Mouse (Mus musculus): ENCODE results near the gene Plek2.

DNA sequence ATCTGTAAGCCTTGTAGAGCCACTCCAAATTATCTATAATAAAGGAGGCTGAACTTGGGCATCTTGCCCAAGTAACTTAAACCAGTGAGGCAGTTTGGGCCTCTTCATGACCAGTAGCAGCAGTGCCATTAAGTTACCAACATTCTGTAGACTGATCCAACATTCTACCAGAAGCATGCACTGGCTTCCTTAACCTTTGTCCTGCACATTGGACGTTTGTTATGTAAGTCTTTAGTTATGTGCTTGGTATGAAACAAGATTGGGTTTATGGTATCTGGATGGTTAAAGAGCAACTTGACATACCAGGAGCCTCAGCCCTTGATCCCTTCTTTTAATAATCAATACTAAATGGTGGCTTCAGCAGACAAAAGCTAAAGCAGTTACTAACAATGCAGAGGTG lies 16.7 kb downstream of the Plek2 start:
- TF ChIP-seq CTCF (IDR thresholded peaks at IDR 0.05; ENCODE audit: insufficient read depth, low read length) (no peak), POLR2A (IDR thresholded peaks at IDR 0.05; ENCODE audit: borderline replicate concordance, extremely low read depth, low read depth, low read length) (no peak)
